Mouse (Mus musculus): ENCODE measurements around the gene Rxrb. TPM values are rescaled to one million over a fixed set of nuclear protein-coding genes. Genes with fewer than 3 reads are reported as not detected.
"Not testable (repeated sequence)": the region's sequence is repeated elsewhere in the genome, so short reads cannot be mapped to it uniquely, and the experiment has no call there.

Gene Rxrb
- total RNA-seq (2021), result 10 to 100 TPM; 62.3 to 76.1 TPM
- long read RNA-seq, experiment 1, transcript Rxrb-201 (10 exons, 2,627 nt), result minor isoform, 38 of 155 reads
- long read RNA-seq, experiment 1, transcript Rxrb-207 (10 exons, 2,577 nt), result major isoform, 50 of 155 reads
- long read RNA-seq, experiment 1, transcript Rxrb-202 (10 exons, 2,283 nt), result minor isoform, 9 of 155 reads
- long read RNA-seq, experiment 1, transcript Rxrb-203 (10 exons, 2,502 nt), result minor isoform, 10 of 155 reads
- long read RNA-seq, experiment 1, partial matches to known transcripts, result 33 of 155 reads
- long read RNA-seq, experiment 1, other reads (novel, unspliced or antisense), result 10 of 155 reads
- long read RNA-seq, experiment 2, transcript Rxrb-201 (10 exons, 2,627 nt), result minor isoform, 19 of 92 reads
- long read RNA-seq, experiment 2, transcript Rxrb-202 (10 exons, 2,283 nt), result minor isoform, 7 of 92 reads
- long read RNA-seq, experiment 2, transcript Rxrb-203 (10 exons, 2,502 nt), result minor isoform, 5 of 92 reads
- long read RNA-seq, experiment 2, transcript Rxrb-207 (10 exons, 2,577 nt), result major isoform, 36 of 92 reads
- long read RNA-seq, experiment 2, partial matches to known transcripts, result 6 of 92 reads
- long read RNA-seq, experiment 2, other reads (novel, unspliced or antisense), result 15 of 92 reads

DNA sequence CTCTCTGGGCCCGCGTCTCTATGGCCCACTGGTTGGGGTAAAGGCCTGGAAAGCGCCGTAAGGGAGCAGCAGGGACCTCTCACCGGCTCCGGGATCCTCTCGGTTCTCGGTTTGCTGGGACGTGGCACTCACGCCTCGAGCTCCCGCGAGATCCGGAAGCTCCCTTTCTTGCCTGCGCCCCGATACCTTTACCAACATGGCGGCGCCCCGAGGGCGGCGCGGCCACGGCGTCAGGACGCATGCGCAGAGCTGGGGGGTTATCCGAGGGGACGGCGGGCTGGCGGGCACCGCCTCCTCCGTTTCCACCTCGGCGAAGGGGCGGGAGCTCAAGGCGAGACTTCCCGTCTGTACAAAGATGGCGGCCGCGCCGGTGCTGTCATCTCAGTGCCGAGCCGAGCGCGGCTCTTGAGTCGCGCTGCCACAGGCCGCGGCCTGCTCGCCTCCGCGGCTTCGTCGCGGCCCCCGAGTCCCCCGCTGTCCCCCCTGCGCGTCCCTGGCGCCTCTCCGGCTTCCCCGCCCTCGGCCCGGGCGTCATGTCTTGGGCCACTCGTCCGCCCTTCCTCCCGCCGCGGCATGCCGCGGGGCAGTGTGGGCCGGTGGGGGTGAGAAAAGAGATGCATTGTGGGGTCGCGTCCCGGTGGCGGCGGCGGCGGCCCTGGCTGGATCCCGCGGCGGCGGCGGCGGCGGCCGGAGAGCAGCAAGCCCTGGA is at the start of gene Rxrb, which contains the start of gene Slc39a7:
Gene Rxrb (plus strand): TSS at position 348 of the 709 bp plus-strand sequence.
Gene Slc39a7 (minus strand): TSS at position 218 of the 709 bp plus-strand sequence.
- peak; percentile 100 for DNase-seq

DNA sequence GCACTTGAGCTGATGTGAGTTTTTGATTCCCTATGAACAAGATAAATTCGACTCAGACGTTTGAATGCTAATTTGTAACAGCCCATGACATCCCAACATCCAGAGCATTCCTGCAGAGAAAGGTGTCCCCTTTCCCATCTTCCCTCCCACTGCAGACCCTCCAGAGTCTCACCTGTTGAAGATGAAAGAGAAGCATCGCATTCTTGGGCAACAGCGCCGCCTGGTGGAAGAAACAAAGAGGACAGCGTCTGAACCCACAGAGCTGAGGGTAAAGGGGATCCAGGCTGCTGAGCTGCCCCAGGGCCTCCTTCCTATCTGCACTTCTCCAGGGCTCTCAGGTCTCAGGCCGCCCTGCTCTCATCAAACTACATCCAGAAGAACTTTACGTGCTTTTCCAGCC is 49.5 kb upstream of the Rxrb start:
- peak; percentile 74 for DNase-seq

DNA sequence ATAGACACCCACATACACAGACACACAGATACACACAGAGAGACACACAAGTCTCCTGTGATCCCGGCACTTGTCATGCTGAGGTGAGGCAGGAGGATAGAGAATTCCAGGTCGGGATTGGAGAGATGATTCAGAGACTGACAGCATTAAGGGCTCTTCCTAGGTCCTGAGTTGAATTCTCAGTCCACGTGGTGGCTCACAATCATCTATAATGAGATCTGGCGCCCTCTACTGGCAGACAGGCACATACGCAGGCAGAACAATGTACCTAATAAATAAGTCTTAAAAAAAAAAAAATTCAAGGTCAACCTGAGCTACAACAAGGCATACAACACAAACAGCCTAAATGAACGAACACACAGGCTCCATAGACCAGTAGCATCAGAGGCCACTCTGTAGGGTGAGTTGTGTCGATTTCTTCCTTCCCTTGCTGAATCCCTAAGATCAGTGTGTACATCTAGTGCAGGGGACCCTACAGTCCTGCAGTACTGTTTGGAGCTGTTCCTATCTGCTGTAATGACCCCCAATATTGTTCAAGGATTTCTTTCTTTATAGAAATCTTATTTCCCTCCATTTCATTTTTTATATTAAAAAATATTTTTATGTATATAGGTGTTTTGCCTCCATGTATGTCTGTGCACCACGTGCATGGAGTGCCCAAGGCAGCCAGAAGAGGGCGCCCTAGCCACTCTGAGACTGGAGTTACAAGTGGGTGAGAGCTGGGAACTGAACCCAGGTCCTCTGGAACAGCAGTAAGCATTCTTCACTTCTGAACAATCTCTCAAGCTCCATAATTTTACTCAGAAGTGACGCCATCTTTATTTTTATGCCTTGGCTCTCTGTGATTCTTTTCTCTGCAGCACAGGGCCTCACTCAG is 39.6 kb upstream of the Rxrb start:
- peak; percentile 67 for DNase-seq

DNA sequence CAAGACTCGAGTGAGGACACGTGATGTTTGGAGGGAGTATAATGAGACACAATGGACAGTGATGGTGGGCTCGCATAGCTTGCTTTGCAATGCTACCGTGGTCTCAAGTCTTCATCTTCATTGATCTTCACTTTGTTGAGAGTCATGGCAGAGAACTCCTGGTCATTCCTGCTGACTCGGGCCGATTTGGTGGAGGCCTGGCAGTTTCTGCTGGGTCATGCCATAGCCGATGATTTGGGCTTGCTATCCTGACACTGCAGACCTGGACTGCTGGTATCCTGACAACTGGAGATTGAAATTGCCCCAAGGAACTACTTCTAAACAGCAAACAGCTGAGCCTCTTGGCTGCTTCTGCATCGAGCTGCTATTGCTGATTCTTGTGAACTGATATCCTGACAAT is 36.7 kb upstream of the Rxrb start:
- DNase-seq, result no peak

DNA sequence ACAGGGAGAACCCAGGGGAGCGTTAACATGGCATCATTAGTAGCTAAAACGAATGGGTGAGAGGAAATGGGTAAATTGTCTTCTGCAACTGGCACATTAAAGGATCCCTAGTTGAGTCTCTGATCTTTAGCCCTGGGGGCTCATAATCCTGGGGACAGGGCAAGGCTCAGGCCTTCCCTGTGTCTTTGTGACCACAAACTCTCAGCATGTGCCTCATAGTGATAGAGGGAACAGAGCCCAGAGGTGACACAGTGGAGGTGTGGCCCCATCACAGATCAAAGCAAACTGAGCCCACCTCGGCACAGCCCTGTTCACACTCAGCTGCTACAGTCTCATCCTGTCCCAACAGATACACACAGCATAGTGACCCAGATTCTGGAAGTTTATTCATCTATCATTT is 36.0 kb upstream of the Rxrb start:
- DNase-seq, result no peak

DNA sequence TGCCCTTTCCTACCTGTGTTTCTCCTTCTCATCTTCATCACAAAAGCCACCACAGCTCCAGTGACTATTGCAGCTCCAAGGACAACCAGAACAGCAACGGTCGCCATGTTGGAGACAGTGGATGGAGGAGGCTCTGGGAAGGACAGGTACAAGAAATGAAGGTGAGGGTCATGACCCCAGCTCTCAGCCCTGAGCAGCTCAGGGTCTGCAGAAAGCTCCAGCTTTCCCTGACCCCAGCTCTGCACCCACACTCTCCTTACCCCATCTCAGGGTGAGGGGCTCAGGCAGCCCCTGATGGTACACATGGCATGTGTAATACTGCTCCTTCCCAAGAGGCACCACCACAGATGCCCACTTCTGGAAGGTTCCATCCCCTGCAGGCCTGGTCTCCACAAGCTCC is 34.6 kb upstream of the Rxrb start:
- not testable (repeated sequence) for DNase-seq

DNA sequence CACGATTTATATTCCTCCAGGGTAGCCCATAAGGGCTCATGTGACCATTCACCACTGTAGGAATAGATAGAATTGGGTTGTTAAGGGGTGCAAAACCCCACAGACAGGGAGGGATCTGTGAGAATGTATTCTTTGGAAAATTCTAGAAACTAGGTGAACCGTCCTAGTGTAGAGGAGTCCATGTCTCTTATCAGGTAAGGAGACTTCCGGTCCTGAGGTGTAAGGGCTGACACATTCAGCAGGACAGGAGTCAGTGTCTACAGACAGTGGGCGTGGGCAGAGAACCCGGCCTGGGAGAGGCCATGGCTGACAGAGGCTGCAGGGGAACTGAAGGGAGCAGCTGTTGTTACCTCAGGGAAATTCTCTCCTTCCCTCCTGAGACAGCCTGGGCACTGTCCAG is 32.9 kb upstream of the Rxrb start:
- DNase-seq, result not testable (repeated sequence)

DNA sequence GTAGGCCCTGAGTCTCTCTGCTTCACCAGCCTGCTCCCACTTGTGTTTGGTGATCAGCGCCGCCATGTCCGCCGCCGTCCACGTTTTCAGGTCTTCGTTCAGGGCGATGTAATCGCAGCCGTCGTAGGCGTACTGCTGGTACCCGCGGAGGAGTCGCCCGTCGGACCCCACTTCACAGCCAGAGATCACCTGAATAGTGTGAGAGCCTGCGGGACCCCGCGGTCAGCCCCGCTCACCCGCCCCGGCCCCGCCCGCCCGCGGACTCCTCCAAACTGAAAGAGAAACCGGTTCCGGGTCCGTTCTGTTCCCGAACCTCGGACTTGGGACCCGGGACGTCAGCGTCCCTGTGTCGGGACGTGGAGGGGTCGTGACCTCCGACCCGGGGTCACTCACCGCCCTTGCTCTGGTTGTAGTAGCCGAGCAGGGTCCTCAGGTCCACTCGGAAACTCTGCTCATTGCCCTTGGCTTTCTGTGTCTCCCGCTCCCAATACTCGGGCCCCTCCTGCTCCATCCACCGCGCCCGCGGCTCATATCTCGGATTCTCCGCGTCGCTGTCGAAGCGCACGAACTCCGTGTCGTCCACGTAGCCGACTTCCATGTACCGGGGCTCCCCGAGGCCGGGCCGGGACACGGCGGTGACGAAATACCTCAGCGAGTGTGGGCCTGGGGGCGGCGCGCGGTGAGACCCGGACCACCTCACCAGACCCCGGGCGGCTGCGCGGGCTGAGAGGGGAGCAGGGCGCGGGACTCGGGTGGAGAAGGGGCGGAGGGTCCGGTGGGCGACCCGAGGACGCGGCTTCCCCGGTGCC is 32.1 kb upstream of the Rxrb start:
- DNase-seq, result peak; percentile 64

DNA sequence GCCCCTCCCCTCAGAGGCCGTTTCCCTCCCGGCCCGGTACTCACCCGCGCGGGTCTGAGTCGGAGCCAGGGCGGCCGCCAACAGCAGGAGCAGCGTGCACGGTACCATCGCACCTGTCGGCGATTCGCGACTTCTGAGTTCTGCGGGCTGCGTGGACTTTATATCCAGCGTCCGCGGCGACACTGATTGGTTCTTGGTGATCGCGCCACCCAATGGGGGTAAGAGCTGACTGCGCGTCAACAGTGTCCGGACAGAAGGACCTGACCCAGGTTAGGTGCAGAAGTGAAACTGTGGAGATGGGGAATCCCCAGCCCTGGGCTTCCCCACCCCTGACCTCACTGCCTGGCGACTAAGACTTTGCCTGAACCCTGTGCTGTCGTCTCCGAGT is 31.5 kb upstream of the Rxrb start, which contains the start of gene H2-K1:
Gene H2-K1 (minus strand): TSS at position 198 of the 388 bp plus-strand sequence.
- peak; percentile 94 for DNase-seq

DNA sequence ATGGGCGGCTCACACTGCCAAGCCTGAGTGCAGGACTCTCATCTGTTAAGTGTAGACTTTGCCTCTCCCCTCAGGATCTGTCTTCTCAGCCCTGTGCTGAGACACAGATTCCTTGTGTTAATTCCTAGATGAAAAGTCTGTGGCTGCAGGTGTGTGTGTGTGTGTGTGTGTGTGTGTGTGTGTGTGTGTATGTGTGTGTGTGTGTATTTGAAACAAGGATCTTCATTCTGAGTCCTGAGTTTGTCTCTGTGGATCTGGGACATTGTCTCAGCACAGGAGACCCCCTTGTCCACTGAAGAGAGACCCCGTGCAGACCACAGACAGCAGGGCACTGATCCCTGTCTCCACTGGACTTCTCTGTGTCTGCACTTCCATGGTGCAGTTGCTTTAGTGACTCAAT is 30.8 kb upstream of the Rxrb start:
- not testable (repeated sequence) for DNase-seq

DNA sequence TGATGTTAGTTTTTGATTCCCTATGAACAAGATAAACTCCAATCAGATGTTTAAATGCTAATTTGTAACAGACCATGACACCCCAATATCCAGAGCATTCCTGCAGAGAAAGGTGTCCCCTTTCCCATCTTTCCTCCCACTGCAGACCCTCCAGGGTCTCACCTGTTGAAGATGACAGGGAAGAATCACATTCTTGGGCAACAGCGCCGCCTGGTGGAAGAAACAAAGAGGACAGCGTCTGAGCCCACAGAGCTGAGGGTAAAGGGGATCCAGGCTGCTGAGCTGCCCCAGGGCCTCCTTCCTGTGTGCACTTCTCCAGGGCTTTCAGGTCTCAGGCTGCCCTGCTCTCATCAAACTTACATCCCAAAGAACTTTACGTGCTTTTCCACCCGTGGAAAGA is 28.2 kb upstream of the Rxrb start:
- DNase-seq, result peak; percentile 56

DNA sequence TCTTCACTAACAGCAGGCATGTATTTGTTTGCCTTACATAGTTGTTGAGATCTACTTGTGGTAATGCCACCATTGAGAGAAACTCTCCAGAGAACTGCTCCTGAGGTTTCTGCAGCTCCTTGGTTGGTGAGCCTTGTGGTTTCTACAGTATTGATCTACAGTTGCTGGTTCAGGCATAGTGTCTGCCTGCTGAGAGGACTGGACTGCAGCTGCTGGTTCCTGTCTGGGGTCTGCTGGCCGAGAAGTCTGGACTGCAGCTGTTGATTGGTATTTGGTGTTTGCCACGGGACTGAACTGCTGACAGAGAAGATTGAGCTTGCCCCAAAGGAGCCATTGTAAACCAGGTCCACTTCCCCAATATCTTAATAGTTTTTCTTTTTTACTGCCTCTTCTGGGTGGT is 25.0 kb upstream of the Rxrb start:
- DNase-seq, result no peak

DNA sequence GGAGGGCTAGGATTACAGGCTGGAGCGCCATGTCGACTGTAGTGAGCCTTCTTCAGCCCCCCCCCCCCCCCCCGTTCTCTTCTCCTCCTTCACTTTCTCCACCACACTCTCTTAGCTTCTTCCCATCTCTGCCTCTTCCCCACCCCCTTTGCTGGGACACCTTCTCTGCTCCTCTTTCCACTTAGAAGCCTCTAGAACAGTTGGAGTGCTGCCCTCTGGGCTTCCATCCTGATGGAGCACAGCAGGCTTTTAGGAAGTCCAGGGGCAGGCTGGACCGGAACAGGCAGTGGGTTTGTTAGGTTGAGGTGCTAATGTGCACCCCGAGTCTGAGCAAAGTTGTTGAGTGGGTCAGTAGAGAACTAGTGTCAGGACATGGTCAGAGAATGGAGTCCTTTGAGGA is 21.5 kb upstream of the Rxrb start:
- no peak for DNase-seq

DNA sequence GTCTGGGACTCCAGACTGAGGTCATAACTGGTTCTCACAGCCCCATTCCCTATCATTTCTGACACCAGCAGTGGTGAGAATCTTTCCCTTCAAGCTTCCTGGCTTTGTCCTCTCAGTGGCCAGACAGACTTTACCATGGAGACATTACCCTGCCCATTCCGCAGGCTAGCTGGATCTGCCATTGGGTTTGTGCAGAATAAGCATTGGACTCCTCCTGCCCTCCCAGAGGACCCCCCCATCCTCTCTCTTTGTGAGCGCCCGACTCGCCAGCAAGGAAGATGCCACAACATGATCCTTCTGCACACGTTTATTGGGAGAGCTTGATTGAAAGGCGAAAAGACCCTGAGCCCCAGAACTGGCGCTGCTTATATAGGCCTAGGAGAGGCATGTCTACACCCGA is 18.2 kb upstream of the Rxrb start:
- no peak for DNase-seq

DNA sequence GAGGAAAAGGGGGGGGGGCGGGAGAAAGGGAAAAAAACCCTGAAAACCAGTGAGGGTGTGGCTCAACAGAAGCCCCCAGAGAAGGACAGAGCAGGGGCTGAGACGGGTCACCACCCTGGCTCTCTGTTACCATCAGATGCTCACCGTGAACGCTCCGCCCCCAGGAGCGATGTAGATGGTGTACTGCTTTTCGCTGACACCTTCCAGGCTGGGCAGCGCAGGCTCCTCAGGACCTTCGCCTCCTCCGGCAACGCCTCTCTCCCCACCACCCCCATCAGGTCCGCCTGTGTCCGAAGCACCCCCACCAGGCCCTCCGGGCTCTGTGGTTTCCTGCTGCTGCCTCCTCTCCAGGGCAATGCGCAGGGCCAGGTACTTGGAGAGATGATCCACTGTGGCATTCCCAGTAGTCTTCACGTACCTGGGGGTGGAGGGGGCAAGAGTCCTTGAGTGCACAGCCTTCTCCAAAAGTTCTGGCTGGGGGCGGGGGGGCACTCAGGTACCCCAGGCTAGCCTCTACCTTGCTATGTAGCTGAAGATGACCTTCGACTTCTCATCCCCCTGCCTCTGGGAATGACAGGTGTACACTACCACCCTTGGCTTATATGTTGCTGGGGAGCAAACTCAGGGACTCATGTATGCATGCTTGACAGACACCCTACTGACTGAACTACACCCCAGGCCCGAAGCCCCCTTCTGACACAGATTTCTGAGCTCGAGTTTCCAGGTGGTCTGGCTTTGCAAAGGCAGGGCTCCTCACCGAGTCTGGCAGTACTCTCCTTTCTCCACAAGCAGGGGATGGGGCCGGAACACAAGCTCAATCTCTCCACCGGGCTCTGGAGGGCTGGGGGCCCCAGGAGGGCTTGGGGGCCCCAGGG is 9.8 kb upstream of the Rxrb start:
- peak; percentile 8 for DNase-seq

DNA sequence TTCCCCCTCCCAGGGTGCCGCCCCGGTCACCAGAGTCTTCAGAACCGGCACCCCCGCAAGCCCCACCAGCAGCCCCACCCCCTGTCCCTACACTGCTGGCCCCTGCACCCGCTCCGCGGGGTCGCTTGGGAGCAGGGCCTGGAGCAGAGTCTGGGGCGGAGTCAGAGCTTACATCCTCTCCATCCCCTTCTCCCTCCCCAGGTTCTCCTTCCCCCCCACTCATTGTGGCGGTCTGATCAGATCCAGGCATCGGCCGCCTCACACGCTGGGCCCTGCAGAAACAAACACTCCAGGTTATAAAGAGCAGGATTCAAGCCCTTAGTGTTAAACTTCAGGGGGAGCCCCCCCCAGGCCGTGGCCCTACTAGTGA is 9.2 kb upstream of the Rxrb start:
- no peak for DNase-seq

DNA sequence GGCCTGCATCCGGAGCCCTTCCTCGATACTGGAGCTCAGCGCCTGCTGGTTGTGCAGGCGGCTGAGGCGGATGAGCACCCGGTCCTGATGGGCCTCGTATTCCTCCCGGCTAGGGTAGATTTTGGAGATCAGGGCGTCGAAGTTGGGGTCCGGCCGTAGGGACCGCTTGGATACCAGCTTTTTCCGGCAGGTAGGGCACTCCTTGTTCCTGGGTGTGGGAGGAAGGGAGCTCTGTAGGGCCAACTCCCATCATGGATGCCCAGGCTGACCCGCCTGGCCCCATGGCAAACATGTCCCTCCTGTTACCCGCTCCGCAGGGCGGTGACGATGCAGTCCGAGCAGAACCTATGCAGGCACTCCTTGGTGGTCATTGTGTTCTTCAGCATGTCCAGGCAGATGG is 8.6 kb upstream of the Rxrb start:
- no peak for DNase-seq

DNA sequence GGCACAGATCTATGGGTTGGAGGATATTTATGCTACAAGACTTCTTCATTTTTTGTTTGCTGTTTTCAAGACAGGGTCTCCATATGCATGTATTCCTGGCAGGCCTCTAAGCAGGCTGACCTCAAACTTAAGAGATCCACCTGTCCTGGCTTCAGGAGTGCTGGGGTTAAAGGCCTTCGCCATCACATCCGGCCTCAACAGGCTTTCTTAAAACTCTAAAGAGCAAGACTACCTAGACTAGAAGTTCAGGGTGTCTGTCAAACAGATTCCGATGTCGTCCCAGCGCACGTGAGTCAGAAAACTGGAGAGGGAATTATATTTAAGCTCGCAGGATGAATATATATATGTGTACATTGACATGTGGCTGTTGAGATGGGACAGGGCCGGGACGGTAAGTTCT is 7.9 kb upstream of the Rxrb start:
- no peak for DNase-seq

DNA sequence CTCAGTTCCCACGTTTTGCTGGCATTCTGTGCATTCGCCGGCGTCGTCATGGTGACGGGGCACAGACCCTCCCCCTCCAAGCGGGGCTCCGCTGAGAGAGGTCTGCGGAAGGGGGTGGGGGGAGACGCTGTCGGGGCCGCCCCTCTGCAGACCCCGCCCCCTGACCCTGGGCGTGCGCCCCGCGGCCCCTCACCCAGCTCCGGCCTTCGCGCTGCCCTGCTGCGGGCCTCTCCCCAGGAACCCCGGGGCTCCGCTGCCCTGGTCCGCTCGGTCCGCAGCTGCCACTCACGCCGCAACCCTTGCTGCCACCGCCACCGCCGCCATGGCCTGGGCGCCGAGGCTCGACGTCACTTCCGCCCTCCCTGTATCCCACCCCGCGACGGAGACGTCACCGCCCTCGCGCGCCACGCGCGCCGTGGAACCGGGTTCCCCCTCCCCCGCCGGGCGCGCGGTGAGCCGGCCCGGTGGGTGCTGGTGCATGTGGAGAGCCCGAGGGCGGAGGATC is 7.2 kb upstream of the Rxrb start, which contains the start of gene Ring1:
Gene Ring1 (minus strand): TSS at position 364 of the 505 bp plus-strand sequence.
- DNase-seq, result peak; percentile 92

All from adrenal gland, postnatal 10 days (tissue).